Mouse (Mus musculus): ENCODE data around the gene Tenm2. TPM values are rescaled to one million over a fixed set of nuclear protein-coding genes. Genes with fewer than 3 reads are reported as not detected.

Tenm2 gene
- polyA plus RNA-seq, 1 experiment from 2014 or later, result 39.5 TPM

DNA sequence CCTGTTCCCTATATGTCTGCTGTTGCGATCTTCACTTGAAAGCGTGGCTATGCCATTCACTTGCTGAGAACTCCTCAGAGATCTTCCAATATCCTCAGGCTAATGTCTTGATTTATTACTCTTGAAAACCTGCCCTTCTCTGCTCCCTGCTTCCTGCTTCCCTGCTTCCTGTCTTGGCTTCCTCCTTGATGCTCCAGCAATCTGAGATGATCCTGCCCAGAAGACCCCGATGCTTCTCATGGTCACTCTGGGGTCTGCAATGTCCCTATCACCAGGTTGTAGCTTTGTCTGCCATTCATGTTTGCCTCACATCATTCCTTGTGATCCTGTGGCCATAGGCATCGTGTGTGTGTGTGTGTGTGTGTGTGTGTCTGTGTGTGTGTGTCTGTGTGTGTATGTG, 697.6 kb downstream of the Tenm2 start:
- no peaks in the 10 kb centered on the region for H3K27me3 ChIP-seq
- no peak overlapping the region for H3K4me2 ChIP-seq (replicated peaks)
- ATAC-seq (replicated peaks), result no peak
- H3K9me3 ChIP-seq, result no peaks in the 10 kb centered on the region
- H3K4me3 ChIP-seq, result no peak overlapping the region
- H3K9ac ChIP-seq (replicated peaks), result no peak overlapping the region
- no peaks in the 10 kb centered on the region for H3K4me1 ChIP-seq
- WGBS, result 96% methylated on average over 4 of the region's 4 CpGs
- H3K27ac ChIP-seq (replicated peaks), result no peak overlapping the region
- no peaks in the 10 kb centered on the region for H3K36me3 ChIP-seq

DNA sequence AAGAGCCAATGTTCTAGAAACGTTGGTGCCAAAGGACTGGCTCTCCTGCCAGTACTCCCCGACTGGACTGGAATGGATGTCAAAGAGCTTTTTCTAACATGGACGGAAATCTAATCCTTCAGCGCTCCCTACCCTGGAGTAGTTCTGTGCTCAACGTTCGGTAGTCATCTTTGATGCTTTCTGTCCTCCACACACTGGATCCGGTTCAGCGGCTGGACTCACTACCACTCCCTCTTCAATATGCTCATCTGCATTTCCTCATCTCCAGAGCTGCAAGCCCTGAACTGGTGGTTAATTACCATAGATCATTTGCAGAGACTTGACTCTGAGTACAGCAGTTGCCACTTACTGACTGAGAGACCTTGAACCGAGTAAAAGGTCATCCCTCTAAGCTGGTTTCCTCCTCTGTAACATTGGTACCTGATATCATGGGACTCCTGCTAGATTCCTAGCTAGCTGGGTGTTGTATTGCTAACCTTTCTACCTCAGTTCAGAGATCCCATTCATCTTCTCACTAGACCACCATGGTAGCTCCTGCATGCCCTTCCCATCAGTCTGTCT, 698.1 kb downstream of the Tenm2 start:
- ATAC-seq (replicated peaks), result no peak
- H3K4me3 ChIP-seq, result no peak overlapping the region
- no peaks in the 10 kb centered on the region for H3K4me1 ChIP-seq
- no peak overlapping the region for H3K27ac ChIP-seq (replicated peaks)
- 87% methylated on average over 9 of the region's 9 CpGs for WGBS
- H3K36me3 ChIP-seq, result no peaks in the 10 kb centered on the region
- no peaks in the 10 kb centered on the region for H3K27me3 ChIP-seq
- no peaks in the 10 kb centered on the region for H3K9me3 ChIP-seq
- H3K4me2 ChIP-seq (replicated peaks), result no peak overlapping the region
- H3K9ac ChIP-seq (replicated peaks), result no peak overlapping the region

DNA sequence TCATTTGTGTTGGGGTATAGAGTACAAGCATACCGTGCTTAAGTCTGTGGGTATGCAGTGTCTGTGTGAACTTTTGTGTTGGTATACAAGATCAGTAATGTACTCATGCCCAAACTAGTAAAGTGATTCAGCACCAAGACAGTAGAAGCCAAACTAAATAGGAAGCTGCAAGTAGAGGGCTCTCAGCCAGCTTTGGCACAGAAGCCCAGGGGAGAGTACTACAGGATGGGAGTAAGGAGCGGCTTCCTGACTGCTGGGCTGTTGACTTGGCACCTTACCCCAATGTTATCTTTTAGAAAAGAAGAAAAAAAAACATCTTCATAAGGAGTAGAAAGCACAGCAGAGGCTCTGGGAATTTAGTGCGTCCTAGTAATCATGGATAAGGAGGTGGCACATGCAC, 700.2 kb downstream of the Tenm2 start:
- no peak for ATAC-seq (replicated peaks)

DNA sequence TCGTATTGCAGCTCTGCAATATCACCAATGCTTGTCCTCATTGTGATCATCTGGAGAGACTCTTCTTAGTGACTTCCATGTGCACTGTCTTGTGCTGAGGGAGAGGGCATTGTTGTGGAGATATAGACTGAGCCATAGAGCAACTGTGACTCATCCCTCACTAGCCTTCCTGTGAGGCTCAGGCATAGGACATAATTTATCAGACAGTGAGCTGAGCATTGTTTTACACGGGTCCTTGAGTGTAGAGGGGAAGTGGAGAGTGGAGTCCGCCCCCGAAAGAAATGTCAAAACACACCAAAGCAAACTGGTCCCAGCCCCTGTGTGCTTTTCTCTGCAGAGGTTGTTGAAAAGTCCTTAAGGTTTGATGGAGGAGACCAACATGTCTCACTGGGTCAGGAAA, 704.1 kb downstream of the Tenm2 start:
- 85% methylated on average over 4 of the region's 4 CpGs for WGBS
- Histone ChIP-seq H3K4me3 (no peak overlapping the region), H3K36me3 (no peaks in the 10 kb centered on the region), H3K27ac (replicated peaks) (no peak overlapping the region), H3K4me2 (replicated peaks) (no peak overlapping the region), H3K4me1 (peaks cover 14% of the 10 kb centered on the region), H3K27me3 (no peaks in the 10 kb centered on the region), H3K9me3 (no peaks in the 10 kb centered on the region), H3K9ac (replicated peaks) (no peak overlapping the region)
- ATAC-seq (replicated peaks), result no peak

More for the DNA sequence above, 700.2 kb downstream of the Tenm2 start:
- H3K4me2 ChIP-seq (replicated peaks), result no peak overlapping the region
- no peaks in the 10 kb centered on the region for H3K27me3 ChIP-seq
- no peaks in the 10 kb centered on the region for H3K36me3 ChIP-seq
- no peaks in the 10 kb centered on the region for H3K9me3 ChIP-seq
- H3K4me3 ChIP-seq, result no peak overlapping the region
- no peak overlapping the region for H3K27ac ChIP-seq (replicated peaks)
- no peaks in the 10 kb centered on the region for H3K4me1 ChIP-seq
- H3K9ac ChIP-seq (replicated peaks), result no peak overlapping the region
- 76% methylated on average over 3 of the region's 3 CpGs for WGBS

DNA sequence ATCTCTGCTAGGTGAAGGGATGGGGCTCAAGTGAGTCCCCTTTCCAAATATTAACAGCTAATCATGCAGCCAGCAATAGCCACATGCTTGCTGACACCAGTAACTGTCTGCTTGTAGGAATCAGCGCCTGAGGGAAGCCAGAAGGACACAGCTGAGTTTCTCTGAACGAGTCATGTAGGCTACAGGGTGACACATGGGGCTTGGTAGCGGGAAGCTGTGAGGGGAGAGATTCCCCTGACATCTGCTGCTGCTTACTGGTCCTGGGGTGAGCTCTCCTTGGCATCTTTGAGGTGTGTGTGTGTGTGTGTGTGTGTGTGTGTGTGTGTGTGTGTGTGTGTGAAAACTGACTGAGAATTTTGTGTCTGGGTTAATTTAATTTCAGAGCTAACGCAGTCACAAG, 708.3 kb downstream of the Tenm2 start:
- Histone ChIP-seq H3K4me1 (peaks cover 14% of the 10 kb centered on the region), H3K27ac (replicated peaks) (no peak overlapping the region), H3K9me3 (no peaks in the 10 kb centered on the region), H3K9ac (replicated peaks) (no peak overlapping the region), H3K4me3 (no peak overlapping the region), H3K36me3 (no peaks in the 10 kb centered on the region), H3K27me3 (no peaks in the 10 kb centered on the region), H3K4me2 (replicated peaks) (no peak overlapping the region)
- WGBS, result 55% methylated on average over 4 of the region's 4 CpGs
- no peak for ATAC-seq (replicated peaks)

DNA sequence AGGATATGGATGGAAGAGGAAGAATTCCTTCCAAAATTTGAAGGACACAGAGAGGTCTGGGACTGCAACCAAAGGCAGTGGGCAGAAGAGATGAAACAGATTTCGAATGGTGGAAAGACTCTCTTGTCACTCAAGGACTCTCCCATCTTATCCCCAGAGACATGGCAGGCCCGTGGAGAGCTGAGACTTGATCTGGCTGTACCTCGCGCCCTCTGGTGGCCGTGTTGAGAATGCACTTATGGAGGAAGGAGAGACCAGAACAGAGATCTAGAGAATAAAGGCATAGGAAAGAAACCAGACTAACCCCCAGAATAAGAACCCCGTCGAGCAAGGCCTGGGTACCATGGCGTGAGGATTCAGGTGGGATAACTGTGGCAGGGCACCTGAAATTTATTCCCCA, 709.4 kb downstream of the Tenm2 start:
- Histone ChIP-seq H3K4me2 (replicated peaks) (no peak overlapping the region), H3K9ac (replicated peaks) (no peak overlapping the region), H3K4me3 (no peak overlapping the region), H3K9me3 (no peaks in the 10 kb centered on the region), H3K27ac (replicated peaks) (no peak overlapping the region), H3K36me3 (no peaks in the 10 kb centered on the region), H3K4me1 (peaks cover 14% of the 10 kb centered on the region), H3K27me3 (no peaks in the 10 kb centered on the region)
- peak; percentile 66 for ATAC-seq (replicated peaks)
- WGBS, result 11% methylated on average over 8 of the region's 8 CpGs

DNA sequence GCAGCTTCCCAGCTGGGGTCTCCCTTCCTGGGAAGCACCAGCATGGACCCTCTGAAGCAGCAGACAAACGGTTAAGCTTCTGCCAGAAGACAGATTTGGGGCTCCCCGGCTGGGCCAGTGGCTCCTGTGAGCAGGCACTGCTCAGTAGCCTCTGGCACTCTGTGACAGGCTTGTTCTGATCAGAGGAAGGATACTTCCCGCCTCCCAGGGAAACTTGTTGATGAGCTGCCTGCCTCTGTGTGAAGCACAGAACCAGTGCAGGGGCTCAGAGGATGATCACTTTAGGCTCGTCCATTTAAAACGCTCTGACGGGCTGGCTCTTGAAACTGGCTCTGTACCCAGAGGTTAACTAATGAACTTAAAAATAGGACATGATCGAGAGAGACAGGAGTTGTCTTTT, 723.3 kb downstream of the Tenm2 start:
- Histone ChIP-seq H3K9me3 (no peaks in the 10 kb centered on the region), H3K9ac (replicated peaks) (no peak overlapping the region), H3K27ac (replicated peaks) (no peak overlapping the region), H3K4me3 (no peak overlapping the region), H3K4me1 (peaks cover 15% of the 10 kb centered on the region), H3K36me3 (no peaks in the 10 kb centered on the region), H3K27me3 (no peaks in the 10 kb centered on the region), H3K4me2 (replicated peaks) (no peak overlapping the region)
- no peak for ATAC-seq (replicated peaks)
- 37% methylated on average over 7 of the region's 7 CpGs for WGBS

DNA sequence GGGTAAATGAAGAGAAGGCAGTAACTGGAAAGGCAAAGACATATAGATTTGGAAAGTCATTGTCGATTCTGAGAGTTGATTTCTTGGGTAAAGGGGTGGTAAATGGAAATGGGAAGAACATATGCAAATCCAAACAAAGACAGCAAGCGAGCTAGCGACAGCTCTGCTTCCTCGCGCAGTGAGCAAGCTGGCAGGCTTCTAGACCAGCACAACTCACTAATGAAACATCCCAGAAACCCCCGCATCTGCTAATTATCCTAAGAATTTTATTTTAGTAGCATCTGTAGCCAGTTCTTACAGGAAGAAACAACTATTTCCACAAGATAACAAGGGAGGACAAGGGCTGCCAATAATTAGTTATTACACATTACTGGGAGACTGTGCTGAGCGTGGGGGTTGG, 727.5 kb downstream of the Tenm2 start:
- ATAC-seq (replicated peaks), result peak; percentile 72
- Histone ChIP-seq H3K27ac (replicated peaks) (peak overlapping the region; percentile 41), H3K36me3 (no peaks in the 10 kb centered on the region), H3K27me3 (no peaks in the 10 kb centered on the region), H3K9ac (replicated peaks) (no peak overlapping the region), H3K4me1 (peaks cover 17% of the 10 kb centered on the region), H3K4me2 (replicated peaks) (no peak overlapping the region), H3K9me3 (no peaks in the 10 kb centered on the region), H3K4me3 (no peak overlapping the region)
- WGBS, result 28% methylated on average over 7 of the region's 7 CpGs

DNA sequence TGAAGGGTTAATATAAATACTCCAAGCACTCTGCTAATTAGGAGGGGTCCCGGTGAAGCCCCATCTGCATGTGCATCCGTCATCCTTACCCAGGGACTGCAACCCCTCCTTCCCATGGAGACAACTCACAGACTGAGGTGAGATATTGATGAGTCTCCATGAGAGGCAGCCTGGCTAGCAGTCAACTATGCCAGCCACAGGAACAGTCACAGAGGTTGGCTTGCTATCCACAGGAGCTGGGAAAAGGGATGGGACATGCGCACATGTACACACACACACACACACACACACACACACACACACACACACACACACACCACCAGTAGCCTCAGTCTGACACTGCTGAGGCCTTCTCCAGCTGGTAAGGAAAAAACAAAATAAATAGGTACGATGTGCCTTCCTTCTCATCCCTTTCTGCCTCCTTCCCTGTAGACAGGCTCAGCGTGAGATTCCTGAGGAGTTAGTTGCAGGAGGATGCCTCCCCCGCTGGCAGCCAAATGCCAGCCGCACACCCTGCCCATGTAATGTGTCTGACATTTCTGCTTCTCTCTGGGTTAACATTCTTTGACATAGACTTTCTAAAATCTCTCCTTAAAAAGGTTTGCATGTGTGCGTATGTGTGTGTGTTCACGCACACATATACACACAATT, 740.7 kb downstream of the Tenm2 start:
- Histone ChIP-seq H3K36me3 (no peaks in the 10 kb centered on the region), H3K9ac (replicated peaks) (no peak overlapping the region), H3K27me3 (no peaks in the 10 kb centered on the region), H3K4me3 (no peak overlapping the region), H3K27ac (replicated peaks) (no peak overlapping the region), H3K4me1 (peaks cover 17% of the 10 kb centered on the region), H3K4me2 (replicated peaks) (no peak overlapping the region), H3K9me3 (no peaks in the 10 kb centered on the region)
- WGBS, result 64% methylated on average over 9 of the region's 9 CpGs
- 0 out of 2 replicates have a peak, but pooled peaks have one; percentile 30 for ATAC-seq (replicated peaks)

DNA sequence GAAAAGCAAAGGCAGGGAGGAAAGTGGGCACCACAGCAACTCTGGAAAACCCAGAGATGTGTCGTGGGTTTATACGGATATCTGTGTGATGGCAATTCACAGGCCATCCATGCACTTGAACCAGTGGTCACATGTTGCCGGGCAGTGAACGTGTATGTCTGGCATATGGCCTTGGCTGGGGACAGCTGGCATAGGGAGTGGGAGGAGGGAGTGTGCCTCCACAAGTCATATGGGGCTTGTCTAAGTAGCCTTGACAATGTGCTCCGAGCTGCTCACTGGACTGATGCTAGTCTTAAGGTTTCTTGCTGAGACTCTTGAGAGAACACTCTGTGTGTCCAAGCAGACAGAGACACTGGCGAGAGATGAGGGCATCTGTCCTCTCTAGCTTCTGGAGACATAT, 743.5 kb downstream of the Tenm2 start:
- no peak overlapping the region for H3K4me3 ChIP-seq
- no peak overlapping the region for H3K9ac ChIP-seq (replicated peaks)
- no peak overlapping the region for H3K4me2 ChIP-seq (replicated peaks)
- H3K27me3 ChIP-seq, result no peaks in the 10 kb centered on the region
- H3K4me1 ChIP-seq, result peaks cover 17% of the 10 kb centered on the region
- ATAC-seq (replicated peaks), result no peak
- no peaks in the 10 kb centered on the region for H3K36me3 ChIP-seq
- 80% methylated on average over 6 of the region's 6 CpGs for WGBS
- no peaks in the 10 kb centered on the region for H3K9me3 ChIP-seq
- H3K27ac ChIP-seq (replicated peaks), result no peak overlapping the region

DNA sequence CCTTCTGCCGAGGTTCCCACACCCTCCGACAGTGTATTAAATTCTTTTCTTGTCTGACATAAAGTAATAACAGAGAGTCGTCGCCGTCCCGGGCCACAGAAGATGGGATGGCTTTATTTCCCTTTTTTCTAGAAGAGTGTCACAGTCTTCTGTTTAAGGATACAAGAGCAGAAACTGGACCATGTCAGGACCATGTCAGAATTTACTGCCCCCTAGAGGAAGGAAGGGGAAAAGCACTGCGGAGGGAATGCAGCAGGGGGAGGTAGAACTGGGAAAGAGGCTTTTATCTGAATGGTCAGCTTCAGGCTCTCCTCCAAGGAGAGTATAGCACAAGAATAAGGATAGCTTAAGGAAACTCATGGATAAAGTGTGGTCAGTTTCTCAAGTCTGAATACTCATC, 745.7 kb downstream of the Tenm2 start:
- WGBS, result 51% methylated on average over 7 of the region's 7 CpGs
- Histone ChIP-seq H3K27ac (replicated peaks) (no peak overlapping the region), H3K4me3 (no peak overlapping the region)

DNA sequence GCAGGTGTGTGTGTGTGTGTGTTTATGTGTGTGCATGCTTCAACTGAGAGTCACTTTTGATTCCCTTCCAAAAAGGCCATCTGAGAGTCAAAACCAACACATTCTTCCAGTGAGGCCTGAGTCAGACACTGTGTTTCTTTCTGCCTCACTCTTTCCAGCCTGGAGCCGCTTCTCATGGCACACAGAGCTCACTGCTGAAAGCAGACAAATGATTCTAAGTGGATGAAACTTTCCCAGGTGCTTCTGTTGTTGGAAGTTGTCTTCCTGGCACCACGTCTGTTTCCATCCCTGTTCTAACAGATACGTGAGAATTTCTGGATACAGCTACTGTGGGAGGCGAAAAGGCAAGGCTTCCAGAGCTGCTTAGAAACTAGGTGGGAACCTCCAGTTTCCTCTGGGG, 747.1 kb downstream of the Tenm2 start:
- 74% methylated on average over 4 of the region's 4 CpGs for WGBS
- H3K9ac ChIP-seq (replicated peaks), result no peak overlapping the region
- no peaks in the 10 kb centered on the region for H3K9me3 ChIP-seq
- H3K27me3 ChIP-seq, result no peaks in the 10 kb centered on the region
- no peak overlapping the region for H3K4me3 ChIP-seq
- H3K4me2 ChIP-seq (replicated peaks), result no peak overlapping the region
- H3K36me3 ChIP-seq, result no peaks in the 10 kb centered on the region
- no peak overlapping the region for H3K27ac ChIP-seq (replicated peaks)
- H3K4me1 ChIP-seq, result peaks cover 16% of the 10 kb centered on the region
- ATAC-seq (replicated peaks), result no peak

More for the DNA sequence above, 745.7 kb downstream of the Tenm2 start:
- H3K4me2 ChIP-seq (replicated peaks), result no peak overlapping the region
- no peak overlapping the region for H3K9ac ChIP-seq (replicated peaks)
- ATAC-seq (replicated peaks), result no peak
- H3K27me3 ChIP-seq, result no peaks in the 10 kb centered on the region
- peaks cover 12% of the 10 kb centered on the region for H3K4me1 ChIP-seq
- no peaks in the 10 kb centered on the region for H3K36me3 ChIP-seq
- no peaks in the 10 kb centered on the region for H3K9me3 ChIP-seq

DNA sequence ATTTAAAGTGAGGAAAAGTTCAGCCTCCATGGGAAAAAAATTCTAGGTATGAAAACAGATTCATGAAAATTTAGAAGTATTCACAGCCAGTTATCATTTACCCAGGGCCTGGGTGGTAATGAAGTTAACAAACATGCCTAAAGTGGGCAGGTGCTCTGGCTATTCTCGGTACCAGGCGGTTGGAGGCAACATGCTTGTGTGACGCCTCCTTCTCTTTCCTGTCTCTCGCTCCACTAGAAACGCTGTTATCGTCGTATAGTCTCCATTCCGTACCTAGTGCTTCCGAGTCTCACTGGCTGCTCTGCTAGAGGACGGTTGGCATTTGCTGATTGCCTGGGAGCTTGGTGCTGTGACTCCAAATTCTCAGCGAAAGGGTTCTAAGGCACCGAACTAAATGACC, 749.7 kb downstream of the Tenm2 start:
- Histone ChIP-seq H3K9me3 (no peaks in the 10 kb centered on the region), H3K4me3 (no peak overlapping the region), H3K4me2 (replicated peaks) (no peak overlapping the region), H3K9ac (replicated peaks) (no peak overlapping the region), H3K27ac (replicated peaks) (no peak overlapping the region), H3K36me3 (no peaks in the 10 kb centered on the region), H3K27me3 (no peaks in the 10 kb centered on the region), H3K4me1 (peaks cover 32% of the 10 kb centered on the region)
- no peak for ATAC-seq (replicated peaks)
- WGBS, result 83% methylated on average over 12 of the region's 12 CpGs

Data from forebrain, embryonic 15.5 days (tissue).